Mouse (Mus musculus) liver, adult 2 months (tissue): ENCODE measurements at regions not wholly inside any gene's neighbourhood (a gene's known extent, or its start where the extent isn't known, plus 50 kb on each side); places are given as distances from the start of the nearest gene placed in this dataset.

Experiments
- DNase-seq: peaks from one replicate; pipeline ENCODE4 v3.0.0-alpha.2; 2011; ENCODE audit warnings: low read depth, low spot score; ENCODE audit errors: extremely low read depth
- H3K27ac ChIP-seq: fragments of 200-500 bp; replicated peaks from 2 replicates; pipeline ENCODE4 v1.5.1; 2012; ENCODE audit warnings: low read depth, mild to moderate bottlenecking, control low read depth, inconsistent platforms, low read length; ENCODE audit not compliant: insufficient read depth
- H3K27me3 ChIP-seq: fragments of 200-500 bp; 2 replicates; pipeline ENCODE4 v1.6.1; 2012; ENCODE audit warnings: mild to moderate bottlenecking, moderate library complexity, low read length, inconsistent platforms; ENCODE audit not compliant: control insufficient read depth, insufficient read depth
- H3K36me3 ChIP-seq: fragments of 200-500 bp; 2 replicates; pipeline ENCODE4 v1.6.1; 2012; ENCODE audit warnings: low read length, inconsistent platforms; ENCODE audit not compliant: control insufficient read depth, insufficient read depth
- H3K4me1 ChIP-seq: fragments of 200-500 bp; 2 replicates; pipeline ENCODE4 v1.6.1; 2011; ENCODE audit warnings: low read length; ENCODE audit not compliant: control insufficient read depth, insufficient read depth
- H3K4me3 ChIP-seq: fragments of 200-500 bp; 2 replicates; pipeline ENCODE4 v1.5.1; 2011; ENCODE audit warnings: low read depth, mild to moderate bottlenecking, control low read depth, low read length, moderate library complexity; ENCODE audit not compliant: insufficient read depth
- H3K79me2 ChIP-seq: fragments of 200-500 bp; 2 replicates; pipeline ENCODE4 v1.6.1; 2012; ENCODE audit warnings: inconsistent platforms, mild to moderate bottlenecking, low read length, moderate library complexity; ENCODE audit not compliant: control insufficient read depth, insufficient read depth
- H3K9ac ChIP-seq: fragments of 200-500 bp; 2 replicates; pipeline ENCODE4 v1.6.1; 2012; ENCODE audit warnings: low read depth, mild to moderate bottlenecking, control low read depth, inconsistent platforms, low read length
- CTCF ChIP-seq: fragments of 200-500 bp; IDR thresholded peaks from 2 replicates; pipeline ENCODE4 v1.5.1; 2011; ENCODE audit warnings: low read depth, low read length, control low read depth
- POLR2A ChIP-seq: fragments of 200-500 bp; IDR thresholded peaks from 2 replicates; pipeline ENCODE4 v1.6.1; 2011; ENCODE audit warnings: low read length, control low read depth; ENCODE audit not compliant: insufficient read depth; ENCODE audit errors: extremely low read depth
- WGBS: fragments of 180-500 bp; shearing (Covaris S2); methylation state at CpG from one replicate; pipeline ENCODE4 v1.1.7; 2018; 5-methylcytosine and 5-hydroxymethylcytosine counted together

DNA sequence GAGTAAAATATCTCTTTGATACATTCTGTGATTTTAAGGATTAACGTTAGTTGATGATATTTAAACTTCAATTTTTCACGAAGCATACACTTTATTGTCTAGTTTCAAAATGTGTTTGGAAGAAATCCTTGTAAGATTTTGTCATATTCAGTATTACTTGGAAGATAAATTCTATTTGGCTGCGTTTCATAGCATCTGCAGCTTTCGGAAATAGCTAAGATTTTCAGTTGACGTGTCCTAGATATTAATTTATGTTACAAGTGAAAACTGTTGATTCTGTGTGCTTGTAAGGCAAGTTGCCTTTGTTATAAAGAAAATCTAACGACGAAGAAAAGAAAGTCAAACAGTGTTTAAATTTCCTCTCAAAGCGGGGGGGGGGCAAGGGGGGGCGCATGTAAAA, 284.5 kb downstream of the Trim52 start:
- no peak for TF ChIP-seq CTCF
- TF ChIP-seq POLR2A = no peak
- Histone ChIP-seq H3K36me3 (no peaks in the 10 kb centered on the region), H3K27me3 (no peaks in the 10 kb centered on the region), H3K79me2 (no peaks in the 10 kb centered on the region), H3K4me1 (no peaks in the 10 kb centered on the region), H3K9ac (no peak overlapping the region), H3K4me3 (no peak overlapping the region), H3K27ac (no peak overlapping the region)
- 83% methylated on average over 9 of the region's 9 CpGs for WGBS
- DNase-seq = peak; percentile 7

DNA sequence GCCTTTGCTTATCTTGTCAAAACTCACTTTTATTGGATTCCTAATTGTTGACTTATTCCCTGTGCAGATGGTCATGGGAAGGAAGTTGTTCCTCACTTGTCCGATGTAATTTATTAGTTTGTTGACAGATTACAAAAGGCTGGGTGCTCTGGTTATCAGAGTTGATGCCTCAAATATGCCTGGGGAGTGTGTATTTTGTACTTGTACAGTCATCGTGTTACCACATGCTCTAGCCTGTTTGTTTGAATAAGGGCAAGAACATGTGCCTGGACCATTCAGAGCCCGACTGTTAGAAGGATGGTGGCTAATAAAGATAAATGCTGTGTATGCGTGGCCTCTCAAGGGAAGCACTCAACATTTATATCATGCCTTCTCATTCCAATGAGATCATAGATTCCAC, 288.0 kb downstream of the Trim52 start:
- Histone ChIP-seq H3K36me3 (no peaks in the 10 kb centered on the region), H3K4me3 (no peak overlapping the region), H3K27me3 (no peaks in the 10 kb centered on the region), H3K27ac (no peak overlapping the region), H3K4me1 (no peaks in the 10 kb centered on the region), H3K9ac (no peak overlapping the region), H3K79me2 (no peaks in the 10 kb centered on the region)
- DNase-seq = peak; percentile 8
- 63% methylated on average over 4 of the region's 4 CpGs for WGBS
- no peak for TF ChIP-seq POLR2A
- no peak for TF ChIP-seq CTCF

DNA sequence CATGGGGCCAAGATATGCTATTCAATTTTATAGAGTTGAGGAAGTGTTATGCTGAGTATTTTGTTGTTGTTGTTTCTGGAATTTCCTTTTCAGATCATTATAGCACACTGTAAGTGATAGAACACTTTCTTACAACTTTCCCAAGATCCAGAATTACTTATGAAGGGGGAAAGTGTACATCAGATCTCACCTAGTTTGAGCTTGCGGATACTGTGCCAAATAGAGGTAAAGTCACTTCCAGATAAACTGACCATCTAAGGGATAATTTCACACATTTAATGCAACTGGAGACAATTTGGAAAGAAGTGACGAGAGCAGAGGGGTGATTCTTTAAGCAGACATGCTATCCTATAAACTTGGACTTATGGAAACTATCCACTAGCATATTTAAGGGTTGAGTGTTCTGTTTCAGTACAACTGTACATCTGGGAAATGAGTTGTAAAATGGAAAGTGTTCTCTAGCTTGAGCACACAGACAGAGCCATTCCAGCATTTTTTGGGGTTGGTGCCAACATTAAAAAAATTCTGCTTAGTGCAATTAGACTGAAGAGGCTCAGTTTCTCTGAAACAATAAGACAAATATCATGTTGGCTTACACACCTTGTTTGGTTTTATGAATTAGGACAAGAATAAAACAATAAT, 307.0 kb downstream of the Trim52 start:
- WGBS = 73% methylated on average over 2 of the region's 2 CpGs
- Histone ChIP-seq H3K4me1 (no peaks in the 10 kb centered on the region), H3K27me3 (no peaks in the 10 kb centered on the region), H3K36me3 (no peaks in the 10 kb centered on the region), H3K4me3 (no peak overlapping the region), H3K79me2 (no peaks in the 10 kb centered on the region), H3K9ac (no peak overlapping the region), H3K27ac (no peak overlapping the region)
- TF ChIP-seq CTCF (no peak), POLR2A (no peak)
- DNase-seq = no peak

DNA sequence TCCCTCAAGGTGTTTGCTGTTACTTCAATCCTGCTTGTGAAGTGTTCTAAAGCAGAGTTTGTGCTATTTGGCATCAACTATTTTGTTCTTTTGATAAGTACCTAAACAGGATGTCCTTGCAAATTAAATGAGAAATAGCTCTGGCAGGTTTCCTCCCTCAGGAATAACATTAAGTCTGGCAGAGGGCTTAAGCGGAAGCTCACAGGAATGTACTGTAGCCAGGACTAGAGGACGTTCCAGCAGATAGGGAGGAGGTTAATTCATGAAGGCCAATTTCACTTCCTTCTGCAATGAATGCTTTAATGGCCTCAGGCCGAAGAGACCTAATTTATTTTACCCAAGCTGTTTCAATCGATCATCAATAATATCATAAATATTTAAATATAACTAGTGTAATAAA, 318.7 kb downstream of the Trim52 start:
- Histone ChIP-seq H3K27me3 (no peaks in the 10 kb centered on the region; the same call in 1 of the 2 replicates), H3K4me1 (no peaks in the 10 kb centered on the region), H3K4me3 (no peak overlapping the region), H3K79me2 (no peaks in the 10 kb centered on the region), H3K36me3 (no peaks in the 10 kb centered on the region), H3K9ac (no peak overlapping the region), H3K27ac (no peak overlapping the region)
- WGBS = 64% methylated on average over 4 of the region's 4 CpGs
- TF ChIP-seq CTCF (no peak), POLR2A (no peak)
- DNase-seq = peak; percentile 14

DNA sequence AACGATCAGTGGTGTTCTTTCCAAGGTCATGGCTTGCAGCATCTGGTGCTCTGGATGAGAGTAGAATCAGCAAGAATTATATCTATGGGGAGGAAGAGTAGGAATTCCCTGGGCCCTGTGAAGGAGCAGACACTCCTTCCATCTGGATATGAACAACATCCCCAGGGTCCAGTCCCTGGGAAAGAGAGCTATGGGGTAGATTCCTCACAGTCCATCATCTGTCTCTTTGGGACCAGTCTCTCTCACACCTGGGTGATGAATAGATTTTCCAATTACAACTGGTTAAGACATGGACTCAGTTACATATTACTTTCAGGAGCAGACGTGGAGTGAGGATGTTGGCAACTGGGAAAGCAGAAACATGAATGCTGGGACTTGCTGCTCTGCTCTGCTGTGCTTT, 322.6 kb downstream of the Trim52 start:
- Histone ChIP-seq H3K27me3 (no peaks in the 10 kb centered on the region; the same call in 1 of the 2 replicates), H3K4me3 (no peak overlapping the region), H3K79me2 (no peaks in the 10 kb centered on the region), H3K9ac (no peak overlapping the region), H3K36me3 (no peaks in the 10 kb centered on the region), H3K27ac (no peak overlapping the region), H3K4me1 (no peaks in the 10 kb centered on the region)
- 74% methylated on average over 2 of the region's 2 CpGs for WGBS
- no peak for DNase-seq
- TF ChIP-seq CTCF = no peak
- no peak for TF ChIP-seq POLR2A

DNA sequence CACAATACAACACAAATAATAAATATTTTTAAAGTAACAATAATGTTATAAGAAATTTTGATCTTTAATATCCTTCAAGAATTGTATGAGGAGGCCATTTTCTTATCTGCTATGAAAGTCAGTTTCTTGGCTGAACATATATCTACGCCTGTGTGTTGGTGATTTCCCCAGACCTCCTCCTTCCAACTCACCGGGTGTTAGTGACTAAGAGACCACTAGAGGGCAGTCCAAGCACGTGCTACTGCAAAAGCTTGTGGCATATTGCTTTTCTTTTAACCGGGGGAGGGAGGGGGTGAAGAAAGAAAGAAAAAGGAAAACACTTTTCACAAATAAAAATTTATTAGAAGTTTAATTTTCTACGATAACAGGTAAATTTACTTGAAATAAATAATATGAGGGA, 333.3 kb downstream of the Trim52 start:
- Histone ChIP-seq H3K4me1 (no peaks in the 10 kb centered on the region), H3K27me3 (no peaks in the 10 kb centered on the region), H3K27ac (no peak overlapping the region), H3K79me2 (no peaks in the 10 kb centered on the region), H3K4me3 (no peak overlapping the region), H3K36me3 (no peaks in the 10 kb centered on the region), H3K9ac (no peak overlapping the region)
- DNase-seq = peak; percentile 36
- TF ChIP-seq POLR2A = no peak
- TF ChIP-seq CTCF = peak; percentile 55; the same call in 1 of the 2 replicates
- 10% methylated on average over 5 of the region's 5 CpGs for WGBS
